Mouse (Mus musculus) neural tube, embryonic 13.5 days (tissue): ENCODE data around the gene Slc6a18. TPM values are rescaled to one million over a fixed set of nuclear protein-coding genes. Genes with fewer than 3 reads are reported as not detected.

Experiments used
- ATAC-seq: fragments of 200-750 bp; cut with Nextera tagmentation; 2 replicates; pipeline ENCODE4 v1.8.0; 2017; ENCODE audit warnings: low read depth, mild to moderate bottlenecking, moderate TSS enrichment, moderate library complexity
- H3K27ac ChIP-seq: fragments of 300-500 bp; sonication (generic); replicated peaks from 2 replicates; pipeline ENCODE4 v1.5.1; 2015; ENCODE audit warnings: moderate library complexity, mild to moderate bottlenecking, inconsistent platforms
- H3K27me3 ChIP-seq: fragments of 300-500 bp; sonication (generic); 2 replicates; pipeline ENCODE4 v1.6.1; 2015; ENCODE audit warnings: mild to moderate bottlenecking, inconsistent platforms
- H3K36me3 ChIP-seq: fragments of 300-500 bp; sonication (generic); 2 replicates; pipeline ENCODE4 v1.6.1; 2015; ENCODE audit warnings: mild to moderate bottlenecking, inconsistent platforms
- H3K4me1 ChIP-seq: fragments of 300-500 bp; sonication (generic); replicated peaks from 2 replicates; pipeline ENCODE4 v1.6.1; 2015; ENCODE audit warnings: inconsistent platforms
- H3K4me2 ChIP-seq: fragments of 300-500 bp; sonication (generic); 2 replicates; pipeline ENCODE4 v1.6.1; 2015; ENCODE audit warnings: inconsistent platforms, mild to moderate bottlenecking, moderate library complexity
- H3K4me3 ChIP-seq: fragments of 300-500 bp; sonication (generic); 2 replicates; pipeline ENCODE4 v1.5.1; 2015; ENCODE audit warnings: mild to moderate bottlenecking, inconsistent platforms
- H3K9ac ChIP-seq: fragments of 300-500 bp; sonication (generic); 2 replicates; pipeline ENCODE4 v1.6.1; 2015; ENCODE audit warnings: moderate library complexity, mild to moderate bottlenecking, inconsistent platforms
- H3K9me3 ChIP-seq: fragments of 300-500 bp; sonication (generic); 2 replicates; pipeline ENCODE4 v1.6.1; 2016; ENCODE audit warnings: inconsistent platforms
- WGBS: fragments of 180-500 bp; shearing (Covaris S2); methylation state at CpG from one replicate; pipeline ENCODE4 v1.1.7; 2015; 5-methylcytosine and 5-hydroxymethylcytosine counted together
- polyA plus RNA-seq: library from polyadenylated mRNA; unstranded; fragments of >200 nt; fragmentation: Nextera tagmentation; extraction: Ambion mirVana; gene quantifications from 2 replicates; pipeline ENCODE4 v1.2.1, GENCODE M21; 2015

Slc6a18 gene
- polyA plus RNA-seq, 1 experiment from 2014 or later, result not detected

DNA sequence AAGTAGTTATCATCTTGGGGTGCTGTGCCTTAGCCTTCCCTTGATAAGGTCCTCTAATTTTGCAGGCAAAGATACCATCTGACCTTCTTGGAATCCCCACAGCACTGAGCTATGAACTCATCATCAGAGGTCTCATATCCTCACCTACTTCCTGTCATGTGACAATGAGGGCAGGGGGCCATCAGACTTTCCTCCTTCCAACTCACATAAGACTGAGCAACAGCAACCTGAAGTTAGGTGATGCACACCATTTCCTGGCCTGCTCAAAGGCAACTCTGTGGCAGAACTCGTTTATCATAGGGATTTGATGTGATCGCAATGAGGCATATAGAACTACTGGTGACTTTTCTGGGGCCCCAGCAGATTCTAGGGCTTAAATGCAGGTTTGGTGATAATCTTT, 4.4 kb upstream of the Slc6a18 start:
- no peak overlapping the region for H3K9ac ChIP-seq
- no peaks in the 10 kb centered on the region for H3K4me1 ChIP-seq
- H3K27ac ChIP-seq, result no peak overlapping the region
- H3K27me3 ChIP-seq, result no peaks in the 10 kb centered on the region
- no peak overlapping the region for H3K4me3 ChIP-seq
- no peak for ATAC-seq
- H3K4me2 ChIP-seq, result no peak overlapping the region
- no peaks in the 10 kb centered on the region for H3K36me3 ChIP-seq
- no peaks in the 10 kb centered on the region for H3K9me3 ChIP-seq
- WGBS, result 81% methylated on average over 2 of the region's 2 CpGs

DNA sequence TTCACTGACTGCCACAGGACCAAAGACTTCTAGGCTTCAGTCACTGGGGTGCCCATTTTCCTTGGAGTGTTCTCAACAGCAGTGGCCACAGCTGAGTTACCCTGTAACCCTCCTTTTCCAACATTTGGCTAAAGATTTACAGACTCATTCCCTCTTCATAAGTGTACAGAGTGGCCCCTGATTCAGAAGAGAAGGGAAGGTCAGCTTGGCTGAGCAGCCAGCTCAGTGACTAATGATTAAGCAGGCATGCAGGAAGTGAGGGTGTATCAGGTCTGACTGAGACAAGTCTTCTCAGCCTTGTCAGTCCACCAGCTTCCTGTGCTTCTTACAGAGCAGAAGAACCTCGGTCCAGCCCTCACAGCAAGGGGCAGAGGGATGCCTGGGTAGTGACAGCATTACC, 2.6 kb upstream of the Slc6a18 start:
- no peak overlapping the region for H3K9ac ChIP-seq
- no peak overlapping the region for H3K4me2 ChIP-seq
- no peak overlapping the region for H3K27ac ChIP-seq
- no peaks in the 10 kb centered on the region for H3K36me3 ChIP-seq
- H3K27me3 ChIP-seq, result no peaks in the 10 kb centered on the region
- no peak for ATAC-seq
- no peaks in the 10 kb centered on the region for H3K9me3 ChIP-seq
- H3K4me1 ChIP-seq, result no peaks in the 10 kb centered on the region
- WGBS, result 35% methylated on average over 1 of the region's 1 CpGs
- H3K4me3 ChIP-seq, result no peak overlapping the region

DNA sequence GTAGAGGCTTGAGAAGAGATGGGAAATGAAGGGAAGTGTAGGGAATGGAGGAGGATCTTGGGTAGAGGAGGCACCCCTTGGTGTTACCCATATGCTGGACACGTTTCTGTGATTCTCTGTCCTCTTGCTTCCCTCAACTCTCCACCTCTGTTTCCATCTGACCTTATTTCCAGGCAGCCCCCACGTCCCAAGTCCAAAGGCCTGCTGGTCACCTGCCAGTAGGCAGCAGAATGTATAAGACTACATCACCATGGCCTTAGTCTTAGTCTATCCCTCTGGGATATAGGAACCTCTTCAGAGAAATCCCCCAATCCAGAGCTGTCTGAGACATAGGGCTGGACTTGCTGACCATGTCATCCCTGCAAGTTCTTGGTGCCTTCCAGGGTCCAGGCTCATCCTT, 1.5 kb upstream of the Slc6a18 start:
- no peaks in the 10 kb centered on the region for H3K27me3 ChIP-seq
- WGBS, result 60% methylated on average over 2 of the region's 2 CpGs
- no peaks in the 10 kb centered on the region for H3K9me3 ChIP-seq
- no peak overlapping the region for H3K9ac ChIP-seq
- H3K4me2 ChIP-seq, result no peak overlapping the region
- no peaks in the 10 kb centered on the region for H3K36me3 ChIP-seq
- no peak overlapping the region for H3K27ac ChIP-seq
- ATAC-seq, result no peak
- no peak overlapping the region for H3K4me3 ChIP-seq
- no peaks in the 10 kb centered on the region for H3K4me1 ChIP-seq

DNA sequence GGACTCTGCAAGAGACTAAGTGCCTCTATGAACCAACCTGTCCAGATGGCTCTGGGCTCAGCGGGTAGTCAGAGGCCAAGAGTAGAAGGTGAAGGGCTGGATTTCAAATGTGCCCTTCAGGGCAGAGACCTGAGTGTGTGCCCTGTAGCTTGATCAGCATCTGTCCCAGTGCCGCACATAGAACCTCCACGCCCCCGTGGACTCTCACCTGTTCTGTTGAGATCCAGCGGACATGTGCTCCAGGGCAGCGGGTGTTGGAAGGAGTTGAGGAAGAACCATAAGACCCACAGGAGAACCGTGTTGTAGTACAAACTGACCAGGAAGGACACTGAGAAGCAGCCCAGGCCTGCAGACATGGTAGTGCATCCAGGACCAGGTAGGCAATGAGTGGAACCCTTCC, 2.7 kb downstream of the Slc6a18 start:
- H3K4me2 ChIP-seq, result no peak overlapping the region
- no peaks in the 10 kb centered on the region for H3K36me3 ChIP-seq
- 93% methylated on average over 7 of the region's 7 CpGs for WGBS
- no peak overlapping the region for H3K9ac ChIP-seq
- no peak overlapping the region for H3K27ac ChIP-seq
- H3K4me1 ChIP-seq, result no peaks in the 10 kb centered on the region
- no peak for ATAC-seq
- H3K27me3 ChIP-seq, result no peaks in the 10 kb centered on the region
- H3K4me3 ChIP-seq, result no peak overlapping the region
- H3K9me3 ChIP-seq, result no peaks in the 10 kb centered on the region

DNA sequence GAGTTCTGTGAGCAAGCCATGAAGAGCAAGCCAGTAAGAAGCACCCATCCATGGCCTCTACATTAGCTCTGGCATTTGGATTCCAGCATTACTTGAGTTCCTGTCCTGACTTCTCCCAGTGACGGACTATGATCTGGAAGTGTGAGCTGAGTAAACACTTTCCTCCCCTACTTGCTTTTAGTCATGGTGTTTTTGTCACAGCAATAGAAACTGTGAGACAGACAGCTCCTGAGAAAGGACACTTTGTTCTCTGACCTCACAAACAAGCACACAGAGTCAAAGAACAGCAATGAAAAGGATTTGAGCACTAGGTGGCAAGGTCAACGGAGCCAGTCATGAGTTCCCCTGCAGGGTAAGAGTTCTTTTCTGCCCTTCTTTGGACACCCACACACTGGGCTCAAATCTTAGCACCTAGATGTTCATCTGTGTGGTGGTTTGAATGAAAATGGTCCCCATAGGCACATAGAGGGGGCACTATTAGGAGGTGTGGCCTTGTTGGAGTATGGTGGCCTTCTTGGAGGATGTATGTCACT, 17.6 kb downstream of the Slc6a18 start:
- no peak overlapping the region for H3K4me3 ChIP-seq
- no peak overlapping the region for H3K4me2 ChIP-seq
- H3K27ac ChIP-seq, result no peak overlapping the region
- H3K27me3 ChIP-seq, result no peaks in the 10 kb centered on the region
- WGBS, result 66% methylated on average over 2 of the region's 2 CpGs
- no peaks in the 10 kb centered on the region for H3K36me3 ChIP-seq
- no peaks in the 10 kb centered on the region for H3K4me1 ChIP-seq
- H3K9me3 ChIP-seq, result no peaks in the 10 kb centered on the region
- ATAC-seq, result no peak
- no peak overlapping the region for H3K9ac ChIP-seq

DNA sequence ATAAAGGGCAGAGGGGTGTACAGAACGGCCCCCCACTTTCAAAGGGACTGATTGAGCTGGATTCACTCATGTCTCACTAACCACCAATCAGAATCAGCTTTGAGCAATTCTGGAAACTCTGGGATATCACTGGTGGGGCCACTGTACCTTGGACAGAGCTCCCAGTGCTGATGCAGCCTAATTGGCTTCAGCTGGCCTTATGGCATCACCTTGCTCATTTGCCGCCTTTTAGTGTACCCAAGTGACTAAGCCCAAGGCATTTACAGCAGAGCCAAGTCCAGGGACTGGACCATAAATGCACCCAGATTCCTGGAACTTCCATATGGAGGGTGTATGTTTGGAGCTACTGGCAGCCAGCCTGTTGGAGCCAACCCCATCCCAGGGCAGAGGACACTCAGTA, 18.9 kb downstream of the Slc6a18 start:
- H3K9ac ChIP-seq, result no peak overlapping the region
- no peak overlapping the region for H3K4me3 ChIP-seq
- no peaks in the 10 kb centered on the region for H3K36me3 ChIP-seq
- H3K4me2 ChIP-seq, result no peak overlapping the region
- H3K27ac ChIP-seq, result no peak overlapping the region
- 45% methylated on average over 2 of the region's 2 CpGs for WGBS
- no peaks in the 10 kb centered on the region for H3K4me1 ChIP-seq
- ATAC-seq, result no peak
- H3K9me3 ChIP-seq, result no peaks in the 10 kb centered on the region
- no peaks in the 10 kb centered on the region for H3K27me3 ChIP-seq

DNA sequence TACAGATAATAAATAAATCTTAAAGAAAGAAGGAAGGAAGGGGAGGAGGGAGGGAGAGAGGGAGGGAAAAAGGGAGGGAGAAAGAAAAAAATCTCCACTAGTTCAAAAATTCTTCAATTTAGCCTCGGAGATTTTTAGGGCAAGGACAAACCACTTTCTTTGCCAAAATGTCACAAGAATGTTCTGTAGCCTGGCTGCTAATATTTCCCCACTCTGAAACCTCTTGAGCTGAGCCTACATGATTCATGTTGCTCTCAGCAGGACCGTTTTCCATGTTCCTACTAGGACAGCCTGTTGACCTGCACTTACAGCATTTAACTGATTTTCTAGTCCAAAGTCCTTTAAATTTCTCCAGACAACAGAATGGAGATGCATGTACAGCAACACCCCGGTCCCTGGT, 22.8 kb downstream of the Slc6a18 start:
- H3K4me2 ChIP-seq, result no peak overlapping the region
- peaks cover 4% of the 10 kb centered on the region; the same call in 1 of the 2 replicates for H3K36me3 ChIP-seq
- no peaks in the 10 kb centered on the region for H3K27me3 ChIP-seq
- no peaks in the 10 kb centered on the region for H3K9me3 ChIP-seq
- ATAC-seq, result no peak
- H3K4me3 ChIP-seq, result no peak overlapping the region
- WGBS, result 81% methylated on average over 3 of the region's 3 CpGs
- no peak overlapping the region for H3K9ac ChIP-seq
- no peaks in the 10 kb centered on the region for H3K4me1 ChIP-seq
- no peak overlapping the region for H3K27ac ChIP-seq

DNA sequence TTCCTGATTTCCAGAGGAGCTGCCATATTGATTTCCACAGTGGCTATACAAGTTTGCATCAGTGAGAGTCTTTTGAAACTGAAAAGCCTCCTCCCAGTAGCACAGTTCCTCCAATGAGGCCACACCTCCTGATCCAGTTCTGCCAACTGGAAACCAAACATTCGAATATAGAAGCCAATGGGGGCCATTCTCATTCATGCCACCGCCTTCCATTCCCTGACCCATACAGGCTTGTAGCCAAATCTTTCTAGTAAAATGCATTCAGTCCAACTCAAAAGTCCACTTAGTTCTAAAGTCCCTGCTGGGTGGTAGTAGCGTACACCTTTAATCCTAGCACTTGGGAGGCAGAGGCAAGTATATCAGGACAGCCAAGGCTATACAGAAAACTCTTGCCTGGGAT, 24.6 kb downstream of the Slc6a18 start:
- Histone ChIP-seq H3K9me3 (no peaks in the 10 kb centered on the region), H3K4me3 (no peak overlapping the region), H3K27me3 (no peaks in the 10 kb centered on the region), H3K4me2 (no peak overlapping the region), H3K36me3 (peaks cover 15% of the 10 kb centered on the region), H3K4me1 (no peaks in the 10 kb centered on the region), H3K27ac (no peak overlapping the region), H3K9ac (no peak overlapping the region)
- WGBS, result 86% methylated on average over 3 of the region's 3 CpGs
- no peak for ATAC-seq

DNA sequence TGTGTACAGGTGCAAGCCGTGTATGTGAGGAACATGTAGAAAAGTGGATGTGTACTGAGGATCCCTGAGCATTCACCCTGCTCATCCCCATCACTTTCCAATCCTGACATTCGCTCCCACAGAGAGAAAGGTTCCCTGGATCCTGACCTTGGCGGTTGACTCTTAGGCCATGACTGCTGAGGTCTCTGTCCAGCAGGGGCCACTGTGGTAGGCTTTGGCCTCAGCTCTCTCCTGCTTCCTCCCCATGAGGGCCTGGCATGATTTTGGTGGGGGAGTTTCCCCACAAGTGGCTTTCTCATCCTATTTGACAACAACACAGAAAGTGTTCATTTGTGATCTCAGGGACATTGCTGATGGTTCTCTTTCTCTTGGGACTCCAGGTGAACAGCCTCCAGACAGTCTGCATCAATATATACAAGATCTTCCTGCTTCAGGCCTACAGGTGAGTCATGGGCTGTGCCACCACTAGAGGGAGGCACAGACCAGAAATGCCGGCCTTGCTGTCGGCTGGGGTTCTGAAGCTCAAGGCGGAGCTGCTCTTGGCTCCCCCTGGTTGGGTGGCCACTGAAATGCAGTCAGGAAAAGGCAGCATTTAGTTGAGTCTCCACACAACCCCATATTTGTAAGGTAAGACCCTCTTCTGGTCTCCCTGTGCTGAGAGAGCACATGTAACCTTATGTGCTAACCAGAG, 31.3 kb downstream of the Slc6a18 start:
- Histone ChIP-seq H3K9me3 (no peaks in the 10 kb centered on the region), H3K4me1 (0 out of 2 replicates have a peak, but pooled peaks cover 6% of the 10 kb centered on the region), H3K9ac (no peak overlapping the region), H3K27ac (no peak overlapping the region), H3K36me3 (peaks cover 24% of the 10 kb centered on the region), H3K4me2 (no peak overlapping the region), H3K27me3 (no peaks in the 10 kb centered on the region), H3K4me3 (no peak overlapping the region)
- ATAC-seq, result no peak; the same call in 1 of the 2 replicates
- 46% methylated on average over 6 of the region's 6 CpGs for WGBS

DNA sequence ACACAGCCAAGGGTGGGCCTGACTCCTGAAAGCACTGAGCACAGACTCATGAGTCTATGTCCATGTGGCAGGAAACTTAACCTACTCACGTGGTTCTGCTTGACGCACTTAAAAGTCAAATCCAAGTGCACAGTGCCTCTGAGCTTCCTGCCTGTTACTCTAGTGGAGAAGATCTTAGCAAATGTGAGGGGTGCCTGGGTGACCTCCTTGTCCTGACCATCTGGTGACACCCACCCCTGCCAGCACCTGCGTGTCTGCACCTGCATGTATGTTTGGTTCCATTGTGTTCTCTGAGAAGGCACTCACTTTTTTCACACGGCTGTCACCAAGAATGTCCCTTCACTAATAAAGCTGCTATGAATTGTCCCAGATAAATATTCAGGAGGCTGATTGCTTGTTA, 36.5 kb downstream of the Slc6a18 start:
- ATAC-seq, result no peak
- H3K4me3 ChIP-seq, result no peak overlapping the region
- 85% methylated on average over 4 of the region's 4 CpGs for WGBS
- H3K9me3 ChIP-seq, result no peaks in the 10 kb centered on the region
- H3K4me1 ChIP-seq, result 0 out of 2 replicates have a peak, but pooled peaks cover 6% of the 10 kb centered on the region
- no peak overlapping the region for H3K4me2 ChIP-seq
- H3K9ac ChIP-seq, result no peak overlapping the region
- no peak overlapping the region for H3K27ac ChIP-seq
- H3K36me3 ChIP-seq, result peaks cover 13% of the 10 kb centered on the region; the same call in 1 of the 2 replicates
- no peaks in the 10 kb centered on the region for H3K27me3 ChIP-seq

DNA sequence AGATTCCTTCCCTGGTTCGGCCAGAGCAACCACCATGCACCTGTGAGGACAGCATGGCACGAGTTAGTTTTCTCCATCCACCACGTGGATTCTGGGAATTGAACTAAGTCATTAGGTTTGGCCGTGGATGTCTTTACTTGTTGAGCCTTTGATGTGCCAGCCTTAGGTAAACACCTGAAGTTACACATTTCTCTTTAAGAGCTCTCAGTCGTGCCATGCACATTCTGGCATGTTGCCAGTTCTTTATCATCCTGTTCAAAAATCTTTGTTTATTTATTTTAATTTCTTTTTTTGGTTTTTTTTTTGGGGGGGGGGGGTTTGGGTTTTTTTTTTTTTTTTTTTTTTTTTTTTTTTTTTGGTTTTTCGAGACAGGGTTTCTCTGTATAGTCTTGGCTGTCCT, 40.0 kb downstream of the Slc6a18 start:
- Histone ChIP-seq H3K4me1 (0 out of 2 replicates have a peak, but pooled peaks cover 6% of the 10 kb centered on the region), H3K27ac (no peak overlapping the region), H3K9ac (no peak overlapping the region), H3K4me2 (no peak overlapping the region), H3K9me3 (no peaks in the 10 kb centered on the region), H3K27me3 (no peaks in the 10 kb centered on the region), H3K36me3 (peaks cover 35% of the 10 kb centered on the region), H3K4me3 (no peak overlapping the region)
- WGBS, result 83% methylated on average over 5 of the region's 6 CpGs
- no peak for ATAC-seq

DNA sequence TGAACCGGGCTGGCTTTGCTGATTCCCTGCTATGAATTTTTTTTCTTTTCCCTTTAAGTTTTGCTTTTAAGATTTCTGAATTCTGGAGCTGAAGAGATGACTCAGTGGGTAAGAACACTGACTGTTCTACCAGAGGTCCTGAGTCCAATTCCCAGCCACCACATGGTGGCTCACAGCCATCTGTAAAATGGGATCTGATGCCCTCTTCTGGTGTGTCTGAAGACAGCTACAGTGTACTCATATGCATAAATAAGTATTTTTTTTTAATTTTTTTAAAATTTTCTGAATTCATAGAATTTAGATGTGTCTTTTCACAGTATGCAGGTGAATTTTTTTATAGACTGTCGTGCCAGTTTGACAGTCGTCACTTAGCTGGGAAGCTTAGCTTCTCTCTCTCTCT, 46.0 kb downstream of the Slc6a18 start:
- no peak overlapping the region for H3K27ac ChIP-seq
- H3K9me3 ChIP-seq, result no peaks in the 10 kb centered on the region
- no peak overlapping the region for H3K4me3 ChIP-seq
- ATAC-seq, result no peak
- no peaks in the 10 kb centered on the region for H3K27me3 ChIP-seq
- peaks cover 36% of the 10 kb centered on the region for H3K4me1 ChIP-seq
- no peak overlapping the region for H3K4me2 ChIP-seq
- H3K9ac ChIP-seq, result no peak overlapping the region
- H3K36me3 ChIP-seq, result peaks cover 22% of the 10 kb centered on the region
- 92% methylated on average over 3 of the region's 3 CpGs for WGBS

DNA sequence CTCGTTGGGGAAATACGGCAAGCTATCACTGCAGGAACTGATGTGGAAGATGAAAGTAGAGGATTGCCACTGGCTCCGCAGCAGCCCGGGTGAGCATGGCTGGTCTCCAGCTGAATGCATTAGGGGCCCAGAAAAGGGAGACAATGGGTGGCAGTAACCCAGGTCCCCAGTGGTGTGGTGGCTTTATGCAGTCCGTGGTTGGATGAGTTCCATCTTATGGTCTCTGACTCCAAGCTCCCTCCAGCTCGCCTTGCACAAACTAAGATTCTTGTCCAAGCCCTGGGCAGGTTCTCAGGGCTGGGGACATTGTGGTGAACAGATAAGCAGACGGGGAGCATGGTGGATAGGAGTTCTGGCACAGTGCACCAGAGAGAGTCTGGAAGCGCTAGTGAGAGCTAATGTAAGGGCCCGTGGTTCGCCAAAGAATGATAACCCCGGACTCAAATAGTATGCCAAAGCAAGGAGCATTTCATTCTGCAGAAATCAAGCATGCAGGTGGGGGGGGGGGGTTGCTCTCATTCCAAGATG, 49.2 kb downstream of the Slc6a18 start:
- WGBS, result 85% methylated on average over 11 of the region's 11 CpGs
- Histone ChIP-seq H3K36me3 (peaks cover 5% of the 10 kb centered on the region; the same call in 1 of the 2 replicates), H3K4me1 (peaks cover 44% of the 10 kb centered on the region), H3K9me3 (no peaks in the 10 kb centered on the region), H3K27ac (no peak overlapping the region), H3K4me2 (no peak overlapping the region), H3K4me3 (no peak overlapping the region), H3K27me3 (no peaks in the 10 kb centered on the region), H3K9ac (no peak overlapping the region)
- ATAC-seq, result no peak
